Mouse (Mus musculus) forebrain, postnatal 0 days (tissue): Measurements from ENCODE around the gene Gpm6b. TPM values are rescaled to one million over a fixed set of nuclear protein-coding genes. Genes with fewer than 3 reads are reported as not detected.

Source experiments
- ATAC-seq: fragments of 200-750 bp; cut with Nextera tagmentation; 2 replicates; pipeline ENCODE4 v1.8.0; 2017; ENCODE audit warnings: mild to moderate bottlenecking, moderate library complexity
- DNase-seq: peaks from one replicate; pipeline ENCODE4 v3.0.0-alpha.2; 2015
- H3K27ac ChIP-seq: fragments of 300-500 bp; sonication (generic); 2 replicates; pipeline ENCODE4 v1.5.1; 2014; ENCODE audit warnings: low read depth, mild to moderate bottlenecking, antibody characterized with exemption, low read length, moderate library complexity, mixed read lengths
- H3K27me3 ChIP-seq: fragments of 300-500 bp; sonication (generic); 2 replicates; pipeline ENCODE4 v1.6.1; 2014; ENCODE audit warnings: mild to moderate bottlenecking, low read length, mixed read lengths; ENCODE audit not compliant: insufficient read depth
- H3K36me3 ChIP-seq: fragments of 300-500 bp; sonication (generic); 2 replicates; pipeline ENCODE4 v1.6.1; 2014; ENCODE audit warnings: mild to moderate bottlenecking, moderate library complexity; ENCODE audit not compliant: insufficient read depth
- H3K4me1 ChIP-seq: fragments of 300-500 bp; sonication (generic); 2 replicates; pipeline ENCODE4 v1.6.1; 2014; ENCODE audit warnings: antibody characterized with exemption; ENCODE audit not compliant: insufficient read depth
- H3K4me2 ChIP-seq: fragments of 300-500 bp; sonication (generic); 2 replicates; pipeline ENCODE4 v1.6.1; 2014; ENCODE audit warnings: low read depth, mild to moderate bottlenecking, moderate library complexity
- H3K4me3 ChIP-seq: fragments of 300-500 bp; sonication (generic); 2 replicates; pipeline ENCODE4 v1.5.1; 2014; ENCODE audit warnings: low read depth, low read length, mixed read lengths
- H3K9ac ChIP-seq: fragments of 300-500 bp; sonication (generic); 2 replicates; pipeline ENCODE4 v1.6.1; 2014; ENCODE audit warnings: mild to moderate bottlenecking
- H3K9me3 ChIP-seq: fragments of 300-500 bp; sonication (generic); 2 replicates; pipeline ENCODE4 v1.6.1; 2016; ENCODE audit warnings: low read length
- CTCF ChIP-seq: sonication (generic); IDR thresholded peaks from 2 replicates; pipeline ENCODE4 v1.5.1; 2016; ENCODE audit warnings: antibody characterized with exemption, control low read depth, low read depth
- WGBS: fragments of 180-500 bp; shearing (Covaris S2); extraction: QIAGEN DNeasy Blood & Tissue Kit; methylation state at CpG from one replicate; pipeline ENCODE4 v1.1.7; 2014; 5-methylcytosine and 5-hydroxymethylcytosine counted together
- polyA plus RNA-seq: library from polyadenylated mRNA; unstranded; fragments of >200 nt; fragmentation: Nextera tagmentation; extraction: Ambion mirVana; gene quantifications from 2 replicates; pipeline ENCODE4 v1.2.1, GENCODE M21; 2015
- total RNA-seq: library from RNA; depleted of rRNA; stranded (reverse); fragments of >200 nt; gene quantifications from 2 replicates; pipeline ENCODE4 v1.2.3, GENCODE M21; 2014

Gpm6b gene
- total and polyA plus RNA-seq, 2 experiments from 2014 or later, result 385 to 431 TPM

- H3K4me1 ChIP-seq, result no peaks in the 10 kb centered on the region
- H3K4me3 ChIP-seq, result no peak overlapping the region
- H3K27me3 ChIP-seq, result no peaks in the 10 kb centered on the region
- H3K9me3 ChIP-seq, result no peaks in the 10 kb centered on the region
- DNase-seq (no peak), ATAC-seq (no peak)
- no peak overlapping the region for H3K4me2 ChIP-seq
- TF ChIP-seq CTCF, result no peak
- no peak overlapping the region for H3K27ac ChIP-seq
- 51% methylated on average over 2 of the region's 2 CpGs for WGBS
- no peak overlapping the region for H3K9ac ChIP-seq
- no peaks in the 10 kb centered on the region for H3K36me3 ChIP-seq
Measured at GRCm38 (mm10) chrX:166353412-166353811, 114.7 kb downstream of the Gpm6b start.

GRCm38 (mm10) chrX:166354913-166355312 lies 116.2 kb downstream of the Gpm6b start:
- Histone ChIP-seq H3K9me3 (no peaks in the 10 kb centered on the region), H3K4me1 (no peaks in the 10 kb centered on the region), H3K27ac (no peak overlapping the region), H3K9ac (no peak overlapping the region), H3K36me3 (no peaks in the 10 kb centered on the region), H3K27me3 (no peaks in the 10 kb centered on the region), H3K4me3 (no peak overlapping the region), H3K4me2 (no peak overlapping the region)
- TF ChIP-seq CTCF, result no peak
- ATAC-seq, result no peak
- DNase-seq, result no peak
- WGBS, result 75% methylated on average over 1 of the region's 1 CpGs

GRCm38 (mm10) chrX:166356276-166356675 lies 117.6 kb downstream of the Gpm6b start:
- WGBS, result 88% methylated on average over 3 of the region's 3 CpGs
- DNase-seq (no peak), ATAC-seq (no peak)
- H3K36me3 ChIP-seq, result no peaks in the 10 kb centered on the region; the same call in 1 of the 2 replicates
- no peaks in the 10 kb centered on the region for H3K4me1 ChIP-seq
- TF ChIP-seq CTCF, result no peak
- H3K4me3 ChIP-seq, result no peak overlapping the region
- no peak overlapping the region for H3K4me2 ChIP-seq
- no peak overlapping the region for H3K27ac ChIP-seq
- no peaks in the 10 kb centered on the region for H3K27me3 ChIP-seq
- no peak overlapping the region for H3K9ac ChIP-seq
- H3K9me3 ChIP-seq, result no peaks in the 10 kb centered on the region

- Histone ChIP-seq H3K4me1 (no peaks in the 10 kb centered on the region), H3K27me3 (no peaks in the 10 kb centered on the region), H3K4me2 (no peak overlapping the region), H3K36me3 (no peaks in the 10 kb centered on the region; the same call in 1 of the 2 replicates), H3K9ac (no peak overlapping the region), H3K9me3 (no peaks in the 10 kb centered on the region), H3K27ac (no peak overlapping the region), H3K4me3 (no peak overlapping the region)
- 61% methylated on average over 2 of the region's 2 CpGs for WGBS
- ATAC-seq, result no peak
- TF ChIP-seq CTCF, result no peak
- no peak for DNase-seq
Measured at GRCm38 (mm10) chrX:166358955-166359354, 120.2 kb downstream of the Gpm6b start.

GRCm38 (mm10) chrX:166359927-166360440 lies 121.3 kb downstream of the Gpm6b start:
- DNase-seq (no peak), ATAC-seq (no peak)
- H3K27me3 ChIP-seq, result no peaks in the 10 kb centered on the region
- H3K4me3 ChIP-seq, result no peak overlapping the region
- H3K9ac ChIP-seq, result no peak overlapping the region
- no peak for TF ChIP-seq CTCF
- WGBS, result 88% methylated on average over 2 of the region's 2 CpGs
- no peaks in the 10 kb centered on the region for H3K4me1 ChIP-seq
- no peaks in the 10 kb centered on the region; the same call in 1 of the 2 replicates for H3K36me3 ChIP-seq
- no peaks in the 10 kb centered on the region for H3K9me3 ChIP-seq
- no peak overlapping the region for H3K27ac ChIP-seq
- no peak overlapping the region for H3K4me2 ChIP-seq

- Histone ChIP-seq H3K36me3 (no peaks in the 10 kb centered on the region; the same call in 1 of the 2 replicates), H3K9ac (no peak overlapping the region), H3K4me2 (no peak overlapping the region), H3K4me3 (no peak overlapping the region), H3K9me3 (no peaks in the 10 kb centered on the region), H3K27ac (no peak overlapping the region), H3K27me3 (no peaks in the 10 kb centered on the region), H3K4me1 (no peaks in the 10 kb centered on the region)
- no peak for TF ChIP-seq CTCF
- 79% methylated on average over 4 of the region's 4 CpGs for WGBS
- DNase-seq (no peak), ATAC-seq (no peak)
Measured at GRCm38 (mm10) chrX:166360455-166360854, 121.7 kb downstream of the Gpm6b start.

GRCm38 (mm10) chrX:166365458-166366213 lies 126.9 kb downstream of the Gpm6b start:
- no peak for ATAC-seq

More at GRCm38 (mm10) chrX:166365458-166366213, 126.9 kb downstream of the Gpm6b start:
- Histone ChIP-seq H3K36me3 (no peaks in the 10 kb centered on the region; the same call in 1 of the 2 replicates), H3K9ac (no peak overlapping the region), H3K9me3 (no peaks in the 10 kb centered on the region), H3K27me3 (no peaks in the 10 kb centered on the region), H3K27ac (no peak overlapping the region), H3K4me3 (no peak overlapping the region), H3K4me1 (no peaks in the 10 kb centered on the region), H3K4me2 (no peak overlapping the region)
- TF ChIP-seq CTCF, result no peak
- WGBS, result 63% methylated on average over 8 of the region's 8 CpGs
- DNase-seq, result no peak
